Comparison of ENCODE assay signal across 8 mouse cellular contexts in genomic region chr2:151605437-151605987, GRCm38 (mm10). TPM values are rescaled to one million over a fixed set of nuclear protein-coding genes. Genes with fewer than 3 reads are reported as not detected.
DNase-seq lines count a peak whose midpoint lies in the region; ATAC-seq lines count a peak whose summit lies in the region.

No protein-coding gene starts in this region.

- WGBS in forebrain, embryonic 16.5 days = 32% methylated on average over 11 of the region's 11 CpGs

- peak; percentile 76 for ATAC-seq in forebrain, embryonic 16.5 days

- no peak overlapping the region for H3K4me3 ChIP-seq in forebrain, embryonic 16.5 days (replicated peaks; ENCODE audit: low read length)

- H3K9ac ChIP-seq in forebrain, embryonic 16.5 days (replicated peaks; ENCODE audit: low read depth, low read length) = no peak overlapping the region

- peaks cover 23% of the 10 kb centered on the region for H3K4me1 ChIP-seq in forebrain, embryonic 16.5 days (replicated peaks; ENCODE audit: control insufficient read depth, insufficient read depth, low read length)

- H3K27me3 ChIP-seq in forebrain, embryonic 16.5 days (replicated peaks; ENCODE audit: control insufficient read depth, insufficient read depth, low read length) = no peaks in the 10 kb centered on the region

- H3K4me2 ChIP-seq in forebrain, embryonic 16.5 days (ENCODE audit: low read length) = 0 out of 2 replicates have a peak overlapping the region, but pooled peaks have one; percentile 1

- no peak overlapping the region; the same call in 1 of the 2 replicates for H3K27ac ChIP-seq in forebrain, embryonic 16.5 days (ENCODE audit: low read length)

- peak; percentile 31 for DNase-seq in adrenal gland, postnatal 14 days
- no peak for DNase-seq in adrenal gland, adult 8-10 months
- peak; percentile 49 to 58 for DNase-seq in cerebellum, adult 18-20 months
- peak; percentile 77 to 85 for DNase-seq in layer of hippocampus, adult 18-20 months (ENCODE audit: low spot score in 2 of 2)
- DNase-seq in lung, postnatal 10 days = peak; percentile 57
- DNase-seq in thymus, postnatal 4 days = peak; percentile 25
- no peak for DNase-seq in kidney, postnatal 36 days

- no peaks in the 10 kb centered on the region for H3K9me3 ChIP-seq in forebrain, embryonic 16.5 days (ENCODE audit: control insufficient read depth, low read length)

- H3K36me3 ChIP-seq in forebrain, embryonic 16.5 days (ENCODE audit: control insufficient read depth, insufficient read depth) = no peaks in the 10 kb centered on the region

RNA-seq across cellular contexts. Expression of gene Snph, which starts 26.9 kb away (rescaled TPM):
- 7.7 and 9.2 TPM in 2 replicates for total RNA-seq in adrenal gland, postnatal 14 days (2021)
- 10 to 100 TPM; 12.5 to 39.1 (median 22.8) TPM for total RNA-seq in adrenal gland, adult 8-10 months (2022)
- polyA plus RNA-seq in forebrain, embryonic 16.5 days (2015; fragmentation: Nextera tagmentation; extraction: Ambion mirVana) = 9.2 and 14.8 TPM in 2 replicates
- 100 to 1,000 TPM; 403 to 407 TPM for total RNA-seq in layer of hippocampus, adult 18-20 months (2021)

RNA-seq across cellular contexts. Expression of gene Sdcbp2, which starts 33.1 kb away (rescaled TPM):
- 2.1 and 3.0 TPM in 2 replicates for total RNA-seq in adrenal gland, postnatal 14 days (2021)
- 1 to 10 TPM; 1.1 to 1.8 (median 1.3) TPM for total RNA-seq in adrenal gland, adult 8-10 months (2022)
- polyA plus RNA-seq in forebrain, embryonic 16.5 days (2015; fragmentation: Nextera tagmentation; extraction: Ambion mirVana) = 0.89 and 1.0 TPM in 2 replicates
- 1 to 10 TPM; 1.7 to 2.5 TPM for total RNA-seq in layer of hippocampus, adult 18-20 months (2021)

Comparison
In these comparisons a context has a peak if more than half of its experiments do, and no peak if none do; other contexts are left out.
1. DNase-seq: peak in adrenal gland, postnatal 14 days (single experiment), cerebellum, adult 18-20 months (2 of 2), layer of hippocampus, adult 18-20 months (2 of 2), lung, postnatal 10 days (single experiment) and thymus, postnatal 4 days (single experiment); none in adrenal gland, adult 8-10 months (single experiment) and kidney, postnatal 36 days (0 of 2).
2. RNA of gene Snph, which starts 26.9 kb away (total RNA-seq): 403 to 407 TPM in layer of hippocampus, adult 18-20 months; 12.5 to 39.1 TPM in adrenal gland, adult 8-10 months and 7.7 to 9.2 TPM in adrenal gland, postnatal 14 days; every median in the first group is over 10 times any median in the second.